Mouse (Mus musculus): ENCODE results near the gene Mbtps2.

DNA sequence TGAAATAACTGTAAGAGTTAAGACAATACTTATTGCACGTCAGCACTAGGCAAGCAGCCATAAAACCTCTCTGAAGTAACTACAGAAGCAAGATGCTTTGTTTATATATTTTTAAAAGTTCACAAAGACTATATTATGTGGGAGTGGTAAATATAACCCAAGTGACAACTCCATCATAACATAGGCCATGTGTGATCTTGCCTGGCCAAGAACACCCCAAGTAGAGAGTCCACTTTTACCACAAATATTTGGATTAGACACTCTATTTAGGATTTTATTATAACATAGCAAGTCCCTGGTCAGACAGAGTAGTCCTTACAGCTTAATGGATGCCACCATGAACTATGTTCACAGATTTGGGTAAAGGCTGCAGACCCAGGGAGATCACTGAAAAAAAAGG lies 47.9 kb upstream of the Mbtps2 start:
- TF ChIP-seq TCF12 (IDR thresholded peaks at IDR 0.05; ENCODE audit: insufficient read depth, poor library complexity, severe bottlenecking) (no peak), POLR2A (IDR thresholded peaks at IDR 0.05; ENCODE audit: insufficient read length, low read depth) (no peak), E2F4 (IDR thresholded peaks at IDR 0.05; ENCODE audit: insufficient read depth) (no peak), MAX (IDR thresholded peaks at IDR 0.05; ENCODE audit: low read depth) (no peak), USF1 (IDR thresholded peaks at IDR 0.05; ENCODE audit: low read depth) (no peak), CEBPB (IDR thresholded peaks at IDR 0.05; ENCODE audit: insufficient read depth, poor library complexity, severe bottlenecking) (no peak), POLR2AphosphoS2 (IDR thresholded peaks at IDR 0.05; ENCODE audit: insufficient read length, low read depth) (no peak), TCF3 (IDR thresholded peaks at IDR 0.05; ENCODE audit: insufficient read length, low read depth) (no peak), SRF (IDR thresholded peaks at IDR 0.05; ENCODE audit: control insufficient read depth, insufficient read length, low read depth) (no peak)
